Mouse (Mus musculus): ENCODE measurements around the gene Kif21b.

- TF ChIP-seq CTCF (IDR thresholded peaks at IDR 0.05; ENCODE audit: insufficient read depth, low read depth, low read length) (no peak), POLR2A (IDR thresholded peaks at IDR 0.05; ENCODE audit: insufficient read depth, low read depth, low read length) (no peak)
These were observed 48.4 kb downstream of the Kif21b start for GRCm38 (mm10) chr1:136179511-136180001.

Data from olfactory bulb, adult 2 months (tissue).